Mouse (Mus musculus) gastrocnemius, adult 18-20 months (tissue): ENCODE data around the gene Olfr1115. TPM values are rescaled to one million over a fixed set of nuclear protein-coding genes. Genes with fewer than 3 reads are reported as not detected.
"Not testable (repeated sequence)": the region's sequence is repeated elsewhere in the genome, so short reads cannot be mapped to it uniquely, and the experiment has no call there.

Source experiments
- DNase-seq: peaks from one replicate; pipeline ENCODE4 v3.0.0; 2021; ENCODE audit warnings: low spot score
- long read RNA-seq, 2 experiments: library from polyadenylated mRNA; stranded (forward); transcript quantifications; one replicate each; pipeline ENCODE4 v2.0.0; 2021
- microRNA-seq: library from miRNA; unstranded; fragments of <30 nt; microRNA quantifications from one replicate; pipeline ENCODE4 v1.2.0, GENCODE M21; 2021
- total RNA-seq, 2 experiments: library from RNA; stranded (reverse); gene quantifications; 2 replicates each; pipeline ENCODE4 v1.2.3; 2021

The Olfr1115 gene
- not detected for total RNA-seq
- long read RNA-seq, experiment 1, result 0 reads
- long read RNA-seq, experiment 2, result 0 reads

DNA sequence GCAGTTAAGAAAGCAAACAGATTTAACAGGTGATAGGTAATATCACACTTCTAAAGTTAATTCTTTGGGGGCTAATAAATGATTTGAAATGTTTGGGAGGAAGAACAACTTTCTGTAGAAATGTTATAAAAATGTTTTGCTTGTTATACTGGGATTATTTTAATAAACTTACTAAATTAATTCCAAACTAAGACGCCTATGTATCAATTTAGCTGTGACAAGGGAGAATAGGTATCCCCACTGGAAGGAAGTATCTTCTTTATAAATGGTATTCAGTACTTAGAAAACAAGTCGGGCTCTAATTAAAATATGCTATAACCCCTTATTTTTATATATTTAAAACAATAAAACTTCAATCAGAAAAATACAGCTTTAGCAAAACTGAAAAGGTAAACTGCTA is at the start of gene Olfr1115:
Gene Olfr1115, plus strand, starts transcription at position 301 of the 400 bp plus-strand sequence.
- no peak for DNase-seq

DNA sequence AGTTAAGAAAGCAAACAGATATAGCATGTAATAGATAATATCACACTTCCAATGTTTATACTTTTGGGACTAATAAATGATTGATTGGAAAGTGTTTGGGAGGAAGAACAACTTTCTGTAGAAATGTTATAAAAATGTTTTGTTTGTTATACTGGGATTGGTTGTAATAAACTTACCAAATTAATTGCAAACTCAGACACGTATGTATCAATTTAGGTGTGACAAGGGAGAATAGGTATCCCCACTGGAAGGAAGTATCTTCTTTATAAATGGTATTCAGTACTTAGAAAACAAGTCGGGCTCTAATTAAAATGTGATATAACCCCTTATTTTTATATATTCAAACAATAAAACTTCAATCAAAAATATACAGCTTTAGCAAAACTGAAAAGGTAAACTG is 39.1 kb upstream of the Olfr1115 start, which contains the start of gene Olfr1113:
Gene Olfr1113, plus strand, starts transcription at position 301 of the 400 bp plus-strand sequence.
- DNase-seq, result no peak

DNA sequence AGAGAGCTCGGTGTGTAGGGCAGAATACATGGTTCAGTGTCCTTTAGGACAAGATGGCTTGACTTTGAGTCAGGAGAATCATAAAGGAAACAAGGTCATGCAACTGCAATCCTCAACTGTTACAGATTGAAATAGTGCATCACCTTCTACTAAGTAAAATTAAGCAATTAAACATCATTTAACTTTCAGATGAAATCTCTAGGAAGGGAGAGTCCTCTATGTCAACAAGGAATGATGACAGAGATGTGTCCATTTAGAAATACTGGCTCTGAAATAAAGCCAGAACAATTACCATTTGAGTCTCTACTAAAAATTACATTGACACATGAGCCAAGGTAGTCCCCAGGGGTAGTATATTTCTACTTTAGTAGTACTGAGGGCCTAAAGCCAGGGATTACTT is 19.4 kb downstream of the Olfr1115 start, which contains the start of gene Olfr1116:
Gene Olfr1116, plus strand, starts transcription at position 301 of the 400 bp plus-strand sequence.
- no peak for DNase-seq

DNA sequence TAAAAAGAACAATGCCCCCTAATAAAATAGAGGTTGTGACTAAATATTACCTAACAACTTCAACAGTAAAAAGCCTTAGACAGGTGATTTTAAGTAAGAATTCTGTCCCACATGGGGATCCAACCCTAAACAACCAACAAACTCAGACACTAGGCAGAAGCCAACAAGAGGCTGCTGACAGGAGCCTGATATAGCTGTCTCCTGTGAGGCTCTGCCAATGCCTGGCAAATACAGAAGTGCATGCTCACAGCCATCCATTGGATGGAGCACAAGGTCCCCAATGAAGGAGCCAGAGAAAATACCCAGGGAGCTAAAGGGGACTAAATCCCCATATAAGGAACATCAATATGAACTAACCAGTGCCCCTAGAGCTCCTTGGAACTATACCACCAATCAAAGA is 46.2 kb downstream of the Olfr1115 start:
- not testable (repeated sequence) for DNase-seq

Small RNA genes within 50 kb of the gene (microRNA-seq; reads per million reads assigned to microRNA genes)
- not detected for gene Gm27438

Other genes starting within 250 kb of the Olfr1115 start
- gene Olfr1102, start 249.6 kb upstream of the Olfr1115 start, total RNA-seq, result not detected
- gene Olfr1104, start 220.9 kb upstream of the Olfr1115 start, total RNA-seq, result not detected
- not detected for gene Olfr1105, start 211.5 kb upstream of the Olfr1115 start, total RNA-seq
- not detected for gene Olfr1106, start 195.7 kb upstream of the Olfr1115 start, total RNA-seq
- not detected for gene Olfr1107, start 172.2 kb upstream of the Olfr1115 start, total RNA-seq
- gene Olfr1109, start 152.0 kb upstream of the Olfr1115 start, total RNA-seq, result not detected
- gene Olfr259, start 133.4 kb upstream of the Olfr1115 start, total RNA-seq, result not detected
- not detected for gene Olfr1110, start 107.7 kb upstream of the Olfr1115 start, total RNA-seq
- not detected for gene Olfr1111, start 95.4 kb upstream of the Olfr1115 start, total RNA-seq
- not detected for gene Olfr1112, start 60.2 kb upstream of the Olfr1115 start, total RNA-seq
- not detected for gene Olfr1113, start 39.0 kb upstream of the Olfr1115 start, total RNA-seq
- not detected for gene Olfr1116, start 19.5 kb downstream of the Olfr1115 start, total RNA-seq
- not detected for gene Olfr1118, start 59.6 kb downstream of the Olfr1115 start, total RNA-seq
- not detected for gene Olfr1120, start 106.8 kb downstream of the Olfr1115 start, total RNA-seq
- gene Olfr1121, start 121.9 kb downstream of the Olfr1115 start, total RNA-seq, result not detected
- under 1 TPM in 1 of 2 experiments, not detected in 1; 0.05 TPM for gene Olfr1122, start 137.8 kb downstream of the Olfr1115 start, total RNA-seq
- not detected for gene Olfr1123, start 168.6 kb downstream of the Olfr1115 start, total RNA-seq
- not detected for gene Olfr1124, start 182.3 kb downstream of the Olfr1115 start, total RNA-seq
- gene Olfr1126, start 205.9 kb downstream of the Olfr1115 start, total RNA-seq, result not detected
- gene Pramel7, start 249.1 kb downstream of the Olfr1115 start, total RNA-seq, result not detected